Mouse (Mus musculus) midbrain, embryonic 10.5 days (tissue): ENCODE data around the gene Slbp. TPM values are rescaled to one million over a fixed set of nuclear protein-coding genes. Genes with fewer than 3 reads are reported as not detected.
A peak's percentile ranks its signal among the peaks of the same experiment; 100 is the strongest.

Experiments used
- DNase-seq: peaks from one replicate; pipeline ENCODE4 v3.0.0-alpha.2; 2017; ENCODE audit warnings: low spot score
- H3K27ac ChIP-seq: fragments of 300-500 bp; sonication (generic); replicated peaks from 2 replicates; pipeline ENCODE4 v1.5.1; 2016; ENCODE audit warnings: mild to moderate bottlenecking
- H3K27me3 ChIP-seq: fragments of 300-500 bp; sonication (generic); 2 replicates; pipeline ENCODE4 v1.6.1; 2016; ENCODE audit warnings: low read depth, mild to moderate bottlenecking; ENCODE audit not compliant: poor library complexity, severe bottlenecking
- H3K36me3 ChIP-seq: fragments of 300-500 bp; sonication (generic); 2 replicates; pipeline ENCODE4 v1.6.1; 2016; ENCODE audit warnings: mild to moderate bottlenecking, moderate library complexity
- H3K4me1 ChIP-seq: fragments of 300-500 bp; sonication (generic); 2 replicates; pipeline ENCODE4 v1.6.1; 2016
- H3K4me3 ChIP-seq: fragments of 300-500 bp; sonication (generic); 2 replicates; pipeline ENCODE4 v1.5.1; 2016; ENCODE audit warnings: mild to moderate bottlenecking, moderate library complexity
- H3K9me3 ChIP-seq: fragments of 300-500 bp; sonication (generic); replicated peaks from 2 replicates; pipeline ENCODE4 v1.6.1; 2016; ENCODE audit warnings: mild to moderate bottlenecking
- WGBS: fragments of 180-500 bp; shearing (Covaris S2); methylation state at CpG from one replicate; pipeline ENCODE4 v1.1.7; 2016; 5-methylcytosine and 5-hydroxymethylcytosine counted together
- polyA plus RNA-seq: library from polyadenylated mRNA; unstranded; fragments of >200 nt; fragmentation: Nextera tagmentation; extraction: Ambion mirVana; gene quantifications from 2 replicates; pipeline ENCODE4 v1.2.1, GENCODE M21; 2016

Gene Slbp
- polyA plus RNA-seq, 1 experiment from 2014 or later = 347 TPM

GRCm38 (mm10) chr5:33607434-33607833, 44.9 kb downstream of the Slbp start:
- H3K27me3 ChIP-seq = no peaks in the 10 kb centered on the region
- H3K36me3 ChIP-seq = peaks cover 89% of the 10 kb centered on the region
- H3K4me3 ChIP-seq = no peak overlapping the region
- no peak for DNase-seq
- H3K27ac ChIP-seq = no peak overlapping the region
- WGBS = 95% methylated on average over 15 of the region's 15 CpGs
- H3K9me3 ChIP-seq = no peaks in the 10 kb centered on the region
- no peaks in the 10 kb centered on the region for H3K4me1 ChIP-seq

GRCm38 (mm10) chr5:33606631-33607030, 45.7 kb downstream of the Slbp start:
- Histone ChIP-seq H3K27ac (no peak overlapping the region), H3K27me3 (no peaks in the 10 kb centered on the region), H3K4me1 (no peaks in the 10 kb centered on the region), H3K9me3 (no peaks in the 10 kb centered on the region), H3K4me3 (no peak overlapping the region), H3K36me3 (peaks cover 89% of the 10 kb centered on the region)
- WGBS = 88% methylated on average over 7 of the region's 7 CpGs
- DNase-seq = no peak

DNA sequence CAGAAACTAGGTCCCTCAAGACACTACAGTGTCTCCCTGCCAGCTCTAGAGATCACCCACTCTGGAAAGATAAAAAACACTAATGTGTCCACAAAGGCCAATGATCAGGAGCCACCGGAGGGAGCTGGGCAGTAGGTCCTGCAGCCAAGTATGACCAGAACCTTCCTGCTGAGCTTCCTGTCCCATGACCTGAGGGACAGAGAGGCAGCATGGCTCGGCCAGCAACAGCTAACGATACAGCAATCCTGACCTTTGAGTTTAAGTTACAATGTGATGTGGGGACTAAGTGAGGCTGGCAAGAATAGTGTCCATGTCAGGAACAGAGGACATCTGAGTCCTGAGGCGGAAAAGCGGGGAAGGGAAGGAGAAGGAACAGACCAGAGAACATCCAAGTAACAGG, 47.1 kb downstream of the Slbp start:
- DNase-seq = no peak
- WGBS = 90% methylated on average over 5 of the region's 5 CpGs

DNA sequence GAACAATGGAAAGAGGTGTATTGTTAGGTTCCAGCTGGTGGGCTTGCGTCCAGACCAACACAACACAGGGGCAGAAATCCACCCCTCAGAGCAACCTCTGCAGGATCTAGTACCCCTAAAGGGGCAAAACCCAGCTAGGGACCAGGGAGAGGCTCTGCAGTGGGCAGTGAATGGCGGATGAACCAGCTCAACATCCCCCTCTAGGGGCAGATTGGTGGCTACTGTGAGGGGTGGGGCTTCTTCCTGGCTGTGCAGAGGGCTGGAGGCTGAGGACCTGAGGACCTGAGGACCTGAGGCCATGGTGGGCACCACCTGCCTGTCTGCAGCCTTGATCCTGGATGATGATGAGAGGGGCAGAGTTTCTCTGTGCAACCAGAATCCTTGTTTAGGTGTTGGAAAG, 58.8 kb downstream of the Slbp start:
- H3K27me3 ChIP-seq = no peaks in the 10 kb centered on the region

More for the DNA sequence above, 47.1 kb downstream of the Slbp start:
- Histone ChIP-seq H3K36me3 (peaks cover 84% of the 10 kb centered on the region), H3K9me3 (no peaks in the 10 kb centered on the region), H3K27me3 (no peaks in the 10 kb centered on the region), H3K4me3 (no peak overlapping the region), H3K4me1 (no peaks in the 10 kb centered on the region), H3K27ac (no peak overlapping the region)

GRCm38 (mm10) chr5:33589221-33589888, 63.0 kb downstream of the Slbp start:
- DNase-seq = peak; percentile 80
- Histone ChIP-seq H3K4me3 (no peak overlapping the region), H3K36me3 (no peaks in the 10 kb centered on the region), H3K27me3 (no peaks in the 10 kb centered on the region), H3K9me3 (no peaks in the 10 kb centered on the region), H3K27ac (no peak overlapping the region), H3K4me1 (no peaks in the 10 kb centered on the region)
- WGBS = 66% methylated on average over 5 of the region's 5 CpGs

More for the DNA sequence above, 58.8 kb downstream of the Slbp start:
- no peak overlapping the region for H3K27ac ChIP-seq
- no peaks in the 10 kb centered on the region for H3K4me1 ChIP-seq
- WGBS = 31% methylated on average over 2 of the region's 2 CpGs
- no peak overlapping the region for H3K4me3 ChIP-seq
- H3K36me3 ChIP-seq = peaks cover 9% of the 10 kb centered on the region
- no peaks in the 10 kb centered on the region for H3K9me3 ChIP-seq
- DNase-seq = peak; percentile 32

- Histone ChIP-seq H3K9me3 (no peaks in the 10 kb centered on the region), H3K4me1 (no peaks in the 10 kb centered on the region), H3K27ac (no peak overlapping the region), H3K4me3 (no peak overlapping the region), H3K36me3 (no peaks in the 10 kb centered on the region), H3K27me3 (no peaks in the 10 kb centered on the region)
- no peak for DNase-seq
- 78% methylated on average over 3 of the region's 3 CpGs for WGBS
Measured at GRCm38 (mm10) chr5:33588066-33588465, 64.3 kb downstream of the Slbp start.

- Histone ChIP-seq H3K27ac (no peak overlapping the region), H3K4me3 (no peak overlapping the region), H3K4me1 (no peaks in the 10 kb centered on the region), H3K9me3 (no peaks in the 10 kb centered on the region), H3K27me3 (no peaks in the 10 kb centered on the region), H3K36me3 (no peaks in the 10 kb centered on the region)
- no peak for DNase-seq
- 87% methylated on average over 18 of the region's 18 CpGs for WGBS
Measured at GRCm38 (mm10) chr5:33587498-33588058, 64.8 kb downstream of the Slbp start.

Other genes starting within 250 kb of the Slbp start
- gene Nkx1-1, start 218.6 kb downstream of the Slbp start, polyA plus RNA-seq = 0.11 TPM in 1 of 2 replicates, not detected in the other
- gene Fam53a, start 22.9 kb downstream of the Slbp start, polyA plus RNA-seq = 63.9 and 70.4 TPM in 2 replicates
- 0.27 and 0.71 TPM in 2 replicates for gene Gm9903, start 22.6 kb downstream of the Slbp start, polyA plus RNA-seq
- gene Tacc3, start 5.6 kb upstream of the Slbp start, polyA plus RNA-seq = 317 and 336 TPM in 2 replicates
- 38.2 and 46.0 TPM in 2 replicates for gene Tmem129, start 5.8 kb upstream of the Slbp start, polyA plus RNA-seq
- 68.3 and 72.7 TPM in 2 replicates for gene Fgfr3, start 69.1 kb upstream of the Slbp start, polyA plus RNA-seq
- 47.7 and 50.6 TPM in 2 replicates for gene Letm1, start 130.2 kb upstream of the Slbp start, polyA plus RNA-seq
- gene Nsd2, start 168.2 kb upstream of the Slbp start, polyA plus RNA-seq = 91.0 and 97.6 TPM in 2 replicates